Mouse (Mus musculus) embryonic stem cell, embryonic (primary cell): ENCODE results near the gene Inpp5d.

ENCODE experiments used
- CTCF ChIA-PET, 4 experiments: fragments of 300-600 bp in 2 of 4; fragments of 350-600 bp in 2 of 4; sonication (Branson Sonifier 250); formaldehyde crosslinking; loops; one replicate each; lab custom pipeline; 2022; ENCODE audit warnings: inconsistent platforms in 2 of 4; lab: Charles Lee
- POLR2A ChIA-PET, 4 experiments: fragments of 300-600 bp in 2 of 4; fragments of 350-600 bp in 2 of 4; sonication (Branson Sonifier 250); formaldehyde crosslinking; loops; one replicate each; lab custom pipeline; 2022; ENCODE audit warnings: antibody characterized with exemption in 4 of 4, inconsistent platforms in 1 of 4; lab: Charles Lee

Gene Inpp5d

DNA sequence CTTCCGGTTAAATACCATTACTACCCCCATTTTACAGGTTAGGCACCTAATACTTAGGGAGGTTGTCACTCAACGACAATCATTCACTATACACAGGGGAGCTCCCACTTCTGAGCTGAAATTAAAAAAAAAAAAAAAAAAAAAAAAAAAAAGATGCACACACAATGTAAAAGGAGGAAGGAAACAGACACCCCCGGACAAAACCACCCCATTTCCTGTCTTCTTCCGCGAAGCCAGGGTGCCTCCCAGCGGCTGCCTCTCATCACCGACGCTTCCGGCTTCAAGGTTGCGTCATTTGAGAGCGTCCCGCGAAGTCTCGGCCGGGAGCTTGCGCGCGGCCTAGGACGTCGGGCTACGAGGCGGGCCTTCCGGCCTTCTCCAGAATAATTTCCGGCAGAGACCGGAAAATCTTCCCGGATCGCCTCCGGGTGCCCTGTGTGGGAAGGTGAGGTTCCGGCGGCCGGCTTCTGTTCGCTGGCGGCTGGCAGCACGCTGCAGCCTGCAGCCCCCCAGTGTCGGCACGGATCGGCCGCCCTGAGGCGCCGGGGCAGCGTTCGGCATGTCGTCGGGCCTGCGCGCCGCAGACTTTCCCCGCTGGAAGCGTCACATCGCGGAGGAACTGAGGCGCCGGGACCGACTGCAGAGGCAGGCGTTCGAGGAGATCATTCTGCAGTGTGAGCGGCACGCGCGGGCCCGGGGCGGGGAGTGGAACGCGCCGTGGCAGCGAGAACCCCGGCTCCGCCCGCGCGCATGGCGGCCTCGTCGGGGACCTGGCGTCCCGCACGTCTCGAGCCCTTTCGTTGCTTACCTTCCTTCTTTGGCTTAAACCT lies 135.7 kb downstream of the Inpp5d start, which contains the start of gene Atg16l1:
TSS of gene Atg16l1 (plus strand) at position 230 of the 830 bp plus-strand sequence.
- CTCF ChIA-PET = interaction anchor here (0.6 to 1.8 kb wide), 26 partner anchors 10 to 569 kb away, joined by 3 to 18 read pairs (median 5); no protein-coding TSS in a partner anchor
- POLR2A ChIA-PET = interaction anchor here (0.5 to 3.5 kb wide), 85 partner anchors 9 to 1379 kb away, joined by 3 to 22 read pairs (median 4); no protein-coding TSS in a partner anchor

- ChIA-PET POLR2A (interaction anchor here in 1 of 4 experiments (0.9 to 22.2 kb wide), 12 partner anchors 8 to 402 kb away, joined by 3 to 242 read pairs (median 5); partner anchors contain the start of gene Atg16l1), CTCF (no interaction called here)
Observed at GRCm38 (mm10) chr1:87763821-87764220, 143.7 kb downstream of the Inpp5d start.

GRCm38 (mm10) chr1:87765741-87766140 lies 145.6 kb downstream of the Inpp5d start:
- POLR2A ChIA-PET = interaction anchor here in 1 of 4 experiments (1.9 to 22.2 kb wide), 4 partner anchors 11 to 37 kb away, joined by 4 to 242 read pairs (median 34); partner anchors contain the start of gene Atg16l1
- CTCF ChIA-PET = interaction anchor here in 1 of 4 experiments (1.1 to 2.3 kb wide), 2 partner anchors 10 to 196 kb away, joined by 3 to 6 read pairs; partner anchors contain the start of gene Atg16l1

- ChIA-PET CTCF (interaction anchor here in 2 of 4 experiments (0.7 to 2.3 kb wide), 7 partner anchors 9 to 327 kb away, joined by 3 to 6 read pairs (median 3); partner anchors contain the start of gene Atg16l1 (in 2 of the 2)), POLR2A (interaction anchor here in 2 of 4 experiments (1.1 to 22.2 kb wide), 6 partner anchors 10 to 38 kb away, joined by 4 to 242 read pairs (median 14); partner anchors contain the start of gene Atg16l1 (in 2 of the 2))
Observed at GRCm38 (mm10) chr1:87766233-87766632, 146.1 kb downstream of the Inpp5d start.

GRCm38 (mm10) chr1:87769263-87769662 lies 149.2 kb downstream of the Inpp5d start:
- CTCF ChIA-PET = interaction anchor here in 1 of 4 experiments (0.6 kb wide), 1 partner anchor 22 kb away, joined by 11 read pairs; no protein-coding TSS in a partner anchor
- POLR2A ChIA-PET = interaction anchor here in 1 of 4 experiments (0.8 to 22.2 kb wide), 6 partner anchors 8 to 454 kb away, joined by 3 to 242 read pairs (median 6); no protein-coding TSS in a partner anchor
